Mouse (Mus musculus) adipocyte (in vitro differentiated cells): ENCODE data around the gene Sqstm1.

Experiments used
- DNase-seq: peaks from one replicate; pipeline ENCODE4 v3.0.0-alpha.2; 2016; ENCODE audit warnings: low spot score

The Sqstm1 gene

GRCm38 (mm10) chr11:50211322-50212059 is 864 bp upstream of the Sqstm1 start:
- DNase-seq, result peak; percentile 68

- peak; percentile 96 for DNase-seq
Observed at GRCm38 (mm10) chr11:50210101-50210504, 524 bp downstream of the Sqstm1 start.

DNA sequence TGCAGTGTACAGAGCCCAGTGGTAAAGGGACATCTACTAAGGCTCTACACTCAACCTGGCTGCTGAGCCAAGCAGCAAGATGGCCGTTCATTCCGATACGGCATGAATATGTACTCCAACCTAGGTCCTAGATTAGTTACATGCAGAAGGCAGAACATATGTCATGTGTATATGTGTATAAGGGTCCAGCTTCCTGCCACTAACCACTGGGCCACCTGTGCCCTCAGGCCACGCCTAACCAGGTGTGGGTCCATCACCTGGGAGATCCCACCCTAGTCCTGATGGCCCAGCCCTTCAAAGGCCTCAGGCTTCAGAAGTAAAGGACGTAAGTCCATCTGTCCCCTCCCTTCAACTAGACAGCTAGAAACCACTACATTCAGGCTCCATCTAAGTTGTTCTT is 2.6 kb downstream of the Sqstm1 start:
- no peak for DNase-seq

DNA sequence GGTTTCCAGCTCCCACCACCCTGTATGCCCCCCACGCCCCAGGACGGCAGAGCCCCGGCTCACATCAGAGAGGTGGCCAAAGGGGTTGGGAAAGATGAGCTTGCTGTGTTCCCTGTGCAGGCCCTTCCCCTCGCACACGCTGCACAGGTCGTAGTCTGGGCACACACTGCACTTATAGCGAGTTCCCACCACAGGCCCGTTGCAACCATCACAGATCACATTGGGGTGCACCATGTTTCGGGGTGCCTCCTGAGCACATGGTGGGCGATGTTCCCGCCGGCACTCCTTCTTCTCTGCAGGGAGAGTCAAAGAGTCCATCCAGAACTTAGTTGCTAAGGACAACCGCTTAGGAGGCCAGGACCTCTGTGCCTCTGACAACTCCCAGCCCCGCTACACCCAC is 3.3 kb downstream of the Sqstm1 start:
- no peak for DNase-seq

GRCm38 (mm10) chr11:50206037-50206436 is 4.6 kb downstream of the Sqstm1 start:
- no peak for DNase-seq

DNA sequence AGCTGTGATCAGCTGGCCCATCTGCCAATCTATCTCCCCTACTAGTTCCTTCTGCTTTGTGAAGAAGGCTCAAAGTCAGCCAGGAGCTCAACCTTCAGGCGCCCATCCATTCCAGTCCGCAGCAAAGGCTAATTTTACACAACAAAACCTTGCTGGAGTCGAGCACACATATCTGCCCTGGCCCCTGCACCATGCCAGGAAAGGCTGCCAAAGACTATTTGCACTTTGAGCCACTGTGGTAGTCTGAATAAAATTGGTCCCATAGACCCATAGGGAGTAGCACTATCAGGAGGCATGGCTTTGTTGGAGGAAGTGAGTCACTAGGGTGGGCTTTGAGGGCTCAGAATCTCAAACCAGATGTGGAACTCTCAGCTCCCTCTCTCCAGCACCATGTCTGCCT is 5.2 kb downstream of the Sqstm1 start:
- DNase-seq, result peak; percentile 78

DNA sequence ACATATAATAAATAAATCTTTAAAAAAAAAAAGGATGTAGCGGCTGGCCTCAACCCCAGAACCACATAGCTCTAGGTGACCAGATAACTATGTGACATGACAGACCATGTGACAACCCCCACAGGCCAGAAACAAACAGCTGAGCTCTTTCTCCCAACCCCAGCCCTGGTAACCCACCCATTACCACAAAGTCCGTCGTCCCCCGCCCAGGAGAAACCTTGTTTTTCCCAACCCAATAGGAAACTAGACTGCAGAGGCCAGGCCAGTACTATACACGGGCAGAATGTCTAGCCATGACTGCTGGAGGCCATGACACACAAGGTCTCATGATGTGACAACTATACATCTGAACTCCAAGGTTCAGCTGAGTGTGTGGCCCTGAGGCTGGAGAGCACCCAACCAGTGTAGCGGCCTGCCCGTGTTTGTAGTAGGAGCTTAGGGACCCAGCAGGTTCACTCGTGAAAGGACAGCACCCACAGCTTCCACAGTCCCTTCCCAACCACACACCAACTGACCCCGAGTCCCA is 7.3 kb downstream of the Sqstm1 start:
- DNase-seq, result no peak

DNA sequence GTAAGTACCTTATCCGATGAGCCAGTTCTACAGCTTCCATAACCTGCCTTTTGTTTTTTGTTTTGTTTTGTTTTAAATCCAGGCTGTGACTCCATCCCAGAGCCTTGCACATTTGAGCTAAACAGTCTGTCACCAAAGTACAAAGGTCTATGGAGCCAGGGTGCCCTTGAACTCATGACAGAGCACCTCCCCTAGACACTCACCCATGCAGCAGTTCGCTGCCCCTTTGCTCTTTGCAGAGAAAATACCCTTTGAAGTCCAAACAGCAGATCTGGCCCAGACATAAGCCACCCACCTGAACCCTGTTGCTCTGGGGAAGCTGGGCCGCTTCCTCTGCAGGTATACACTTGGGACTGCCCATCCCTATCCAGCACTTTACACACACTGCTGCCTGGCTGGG is 9.0 kb downstream of the Sqstm1 start:
- DNase-seq, result no peak

GRCm38 (mm10) chr11:50200613-50201012 is 10.0 kb downstream of the Sqstm1 start:
- DNase-seq, result peak; percentile 49

DNA sequence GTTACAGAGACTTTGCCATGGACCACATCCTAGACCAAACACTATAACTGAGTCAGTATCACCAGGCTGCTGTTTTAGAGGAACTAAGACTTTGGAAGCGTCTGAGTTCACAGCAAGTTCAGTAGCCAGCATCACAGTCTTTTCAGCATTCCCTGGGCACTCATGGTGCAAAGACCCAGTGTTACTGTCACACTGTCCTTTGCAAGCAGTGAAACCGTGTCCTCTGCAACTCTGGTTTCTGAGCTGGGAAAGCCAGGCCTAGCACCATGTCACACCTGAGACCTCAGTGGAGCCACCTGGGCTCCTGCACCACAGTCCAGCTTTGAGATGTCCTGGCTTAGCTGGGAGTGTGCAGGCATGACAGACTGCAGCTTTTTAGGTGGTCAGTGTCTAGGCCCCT is 11.7 kb downstream of the Sqstm1 start:
- no peak for DNase-seq

DNA sequence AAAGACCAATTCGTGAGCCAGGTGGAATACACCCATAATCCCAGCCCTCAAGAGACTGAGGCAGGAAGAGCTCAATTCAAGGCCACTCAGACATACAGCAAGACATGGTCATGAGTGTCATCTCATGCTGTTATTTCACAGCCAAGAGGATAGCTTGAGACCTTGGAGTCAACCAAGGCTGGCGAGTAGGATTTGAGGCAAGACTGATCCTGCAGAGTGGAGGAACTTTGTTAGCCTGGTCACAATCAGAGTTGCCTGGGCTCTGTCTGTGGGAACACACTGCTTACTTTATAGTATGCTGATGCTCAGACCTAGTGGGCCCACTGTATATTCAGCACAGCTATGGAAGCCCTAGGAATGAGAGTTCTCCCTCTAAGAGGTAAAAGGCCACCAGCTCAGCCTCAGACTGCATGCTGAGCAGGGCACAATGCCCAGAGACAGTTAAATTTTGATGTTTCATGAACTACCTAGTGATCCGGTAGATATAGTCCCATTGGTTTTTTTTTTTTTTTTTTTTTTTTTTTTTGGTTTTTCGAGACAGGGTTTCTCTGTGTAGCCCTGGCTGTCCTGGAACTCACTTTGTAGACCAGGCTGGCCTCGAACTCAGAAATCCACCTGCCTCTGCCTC is 12.3 kb downstream of the Sqstm1 start:
- DNase-seq, result no peak

DNA sequence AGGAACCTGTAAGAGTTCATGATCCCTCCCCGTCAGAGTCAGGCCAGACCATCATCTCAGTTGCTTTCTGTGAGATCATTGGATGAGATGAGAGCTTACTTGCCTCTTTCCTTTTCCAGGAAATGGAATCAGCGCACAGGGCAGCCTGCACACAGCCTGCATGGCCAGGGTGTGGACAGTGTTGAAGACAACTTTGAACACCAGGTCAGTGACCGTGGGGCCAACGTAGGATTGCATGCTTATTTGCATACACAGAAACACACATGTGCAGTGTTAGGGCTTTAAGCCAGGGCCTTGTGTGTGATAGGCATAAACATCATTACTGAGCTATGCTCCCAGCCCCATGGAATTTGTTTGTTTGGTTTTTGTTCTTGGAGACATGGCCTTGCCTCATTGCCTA is 13.1 kb downstream of the Sqstm1 start:
- DNase-seq, result no peak

GRCm38 (mm10) chr11:50194793-50195192 is 15.8 kb downstream of the Sqstm1 start:
- no peak for DNase-seq

GRCm38 (mm10) chr11:50194070-50194469 is 16.6 kb downstream of the Sqstm1 start:
- no peak for DNase-seq

- peak; percentile 62 for DNase-seq
Observed at GRCm38 (mm10) chr11:50192278-50192677, 18.3 kb downstream of the Sqstm1 start.

- DNase-seq, result no peak
Observed at GRCm38 (mm10) chr11:50190362-50190761, 20.3 kb downstream of the Sqstm1 start.

- no peak for DNase-seq
Observed at GRCm38 (mm10) chr11:50188682-50189081, 21.9 kb downstream of the Sqstm1 start.

- peak; percentile 87 for DNase-seq
Observed at GRCm38 (mm10) chr11:50184788-50185187, 25.8 kb downstream of the Sqstm1 start.

GRCm38 (mm10) chr11:50182702-50183101 is 27.9 kb downstream of the Sqstm1 start:
- no peak for DNase-seq

DNA sequence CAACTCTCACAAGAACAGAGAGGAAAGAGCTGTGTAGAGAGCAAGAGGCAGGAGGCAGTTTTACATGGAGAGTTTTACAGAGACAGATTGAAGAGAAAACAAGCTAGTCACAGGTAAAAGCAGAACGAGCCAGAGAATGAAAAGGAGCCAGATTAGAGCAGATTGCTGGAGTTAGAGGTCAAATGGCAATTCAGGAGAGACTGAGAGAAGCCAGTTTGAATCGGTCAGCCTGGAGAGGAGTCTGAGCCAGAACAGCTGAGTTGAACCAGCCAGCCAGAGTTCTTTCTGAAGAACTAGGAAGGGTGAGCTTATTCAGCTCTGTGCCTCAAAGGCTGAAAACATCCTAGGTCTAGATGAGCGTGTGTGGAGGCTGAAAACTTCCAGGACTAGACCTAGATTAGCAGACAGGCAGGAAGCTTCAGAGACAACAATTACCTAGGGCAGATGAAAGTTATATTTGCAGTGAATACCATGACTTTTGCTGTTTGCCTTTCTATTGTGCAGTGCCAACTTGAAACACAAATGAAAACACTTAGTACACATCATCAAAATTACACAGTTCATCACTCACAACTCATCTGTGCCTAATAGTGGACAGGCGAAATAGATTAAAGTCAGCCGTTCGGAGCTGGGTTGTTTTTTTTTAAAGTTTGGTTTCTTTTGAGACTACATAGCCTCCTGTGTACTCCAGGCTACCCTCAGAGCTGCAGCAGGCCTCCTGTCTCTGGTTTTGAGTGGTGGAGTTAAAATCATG is 30.0 kb downstream of the Sqstm1 start:
- no peak for DNase-seq

- peak; percentile 76 for DNase-seq
Observed at GRCm38 (mm10) chr11:50178532-50179488, 31.8 kb downstream of the Sqstm1 start.

DNA sequence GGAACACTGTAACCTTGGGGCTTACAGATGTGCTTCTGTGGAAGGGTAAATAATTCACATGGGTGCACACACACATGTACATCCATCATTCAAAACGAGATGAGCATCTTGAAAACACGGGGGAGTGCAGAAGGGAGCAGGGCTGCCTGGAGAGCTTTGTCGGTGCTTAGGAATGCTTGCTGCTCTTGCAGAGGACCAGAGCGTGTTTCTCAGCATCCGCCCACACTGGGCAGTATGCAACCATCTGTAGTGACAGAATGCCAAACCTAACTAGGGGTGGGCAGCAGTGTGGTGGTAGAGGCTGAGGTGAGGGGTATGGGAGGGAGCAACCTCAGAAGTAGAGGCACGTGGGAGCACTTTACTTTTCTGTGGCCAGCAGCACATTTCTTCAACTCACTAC is 33.5 kb downstream of the Sqstm1 start:
- no peak for DNase-seq
